Mouse (Mus musculus): ENCODE data around the gene Pltp.

Gene Pltp

DNA sequence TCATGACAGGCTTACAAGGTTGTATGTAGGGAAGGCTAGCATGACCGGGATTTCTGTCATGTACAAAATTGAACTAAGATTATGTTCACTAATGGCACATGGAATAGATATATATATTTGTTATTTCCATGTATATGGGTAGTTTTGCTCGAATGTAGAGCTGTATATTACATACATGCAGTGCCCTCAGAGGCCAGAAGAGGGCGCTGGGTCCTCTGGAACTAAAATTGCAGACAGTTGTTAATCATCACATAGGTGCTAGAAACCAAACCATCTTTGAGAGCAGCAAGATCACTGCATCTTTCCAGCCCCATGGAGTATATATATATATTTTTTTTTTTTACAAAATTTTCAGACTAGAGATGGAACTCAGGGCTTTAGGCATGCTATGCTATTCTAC lies 11.7 kb downstream of the Pltp start:
- no peak for DNase-seq

- DNase-seq, result no peak
Observed at GRCm38 (mm10) chr2:164835164-164835563, 22.3 kb downstream of the Pltp start.

DNA sequence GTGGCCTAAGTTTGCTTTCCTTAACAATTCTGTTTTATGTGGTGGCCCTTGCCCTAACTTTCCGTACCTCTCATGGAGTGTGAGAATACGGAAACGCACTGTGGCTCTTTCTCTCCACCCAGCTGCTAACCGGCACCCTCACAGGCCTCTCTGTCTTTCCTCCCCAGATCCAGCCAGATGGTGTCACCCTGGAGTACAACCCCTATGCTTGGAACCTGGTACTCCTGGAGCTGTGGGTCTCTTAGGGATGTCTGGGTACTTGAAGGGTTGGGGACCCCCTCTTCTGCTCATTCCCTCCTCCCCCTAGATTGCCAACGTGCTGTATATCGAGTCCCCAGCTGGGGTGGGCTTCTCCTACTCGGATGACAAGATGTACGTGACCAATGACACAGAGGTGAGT lies 23.0 kb downstream of the Pltp start:
- DNase-seq, result peak; percentile 52

- peak; percentile 92 for DNase-seq
Observed at GRCm38 (mm10) chr2:164833314-164833959, 24.1 kb downstream of the Pltp start, which contains the start of gene Neurl2. Gene Neurl2 (minus strand): TSS chr2:164833456.

DNA sequence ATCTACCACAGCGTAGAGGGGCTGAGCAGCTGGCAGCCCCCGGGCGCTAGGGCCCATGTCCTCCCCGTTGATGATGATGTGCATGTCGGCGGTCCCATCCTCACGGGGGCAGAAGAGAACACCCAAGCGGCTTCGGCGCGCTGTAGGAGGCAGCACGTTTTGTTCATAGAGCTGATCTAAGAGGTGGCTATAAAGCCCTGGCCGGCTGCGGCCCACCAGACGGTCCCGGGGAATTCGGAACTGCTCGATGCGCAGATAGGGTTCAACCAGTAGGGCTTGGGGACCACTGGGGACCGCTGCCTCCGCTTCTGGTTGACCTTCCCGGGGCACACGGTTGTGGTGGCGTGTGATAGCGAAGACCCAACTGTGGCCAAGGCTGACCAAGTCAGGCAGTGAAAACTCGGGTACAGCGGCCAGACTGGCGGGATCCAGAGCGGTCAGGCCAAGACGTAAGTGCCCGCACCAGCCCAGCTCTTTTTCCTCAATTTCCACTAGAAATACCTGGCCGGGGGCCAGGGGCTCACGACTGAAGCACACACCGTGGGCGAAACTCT lies 24.7 kb downstream of the Pltp start, which contains the start of gene Ctsa:
TSS of gene Ctsa (plus strand) at position 126 of the 554 bp plus-strand sequence.
- DNase-seq, result peak; percentile 81

- DNase-seq, result no peak
Observed at GRCm38 (mm10) chr2:164832032-164832747, 25.3 kb downstream of the Pltp start.

DNA sequence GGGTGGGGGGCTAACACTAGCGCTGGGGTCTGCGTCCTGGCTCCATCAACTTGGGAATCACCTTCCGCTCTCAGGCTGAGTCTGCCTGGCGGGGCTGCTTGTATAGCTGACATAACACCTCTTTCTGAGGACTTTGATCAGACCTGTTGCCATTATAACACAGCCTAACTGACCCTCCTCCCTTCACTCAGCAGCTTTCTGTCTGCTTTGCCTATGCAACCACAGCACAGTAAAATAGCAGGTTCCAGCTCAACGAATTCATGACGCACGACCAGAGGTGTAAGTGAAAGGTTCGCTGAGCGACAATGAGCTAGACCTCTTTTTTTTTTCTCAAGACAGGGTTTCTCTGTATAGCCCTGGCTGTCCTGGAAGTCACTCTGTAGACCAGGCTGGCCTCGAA lies 26.5 kb downstream of the Pltp start:
- no peak for DNase-seq

DNA sequence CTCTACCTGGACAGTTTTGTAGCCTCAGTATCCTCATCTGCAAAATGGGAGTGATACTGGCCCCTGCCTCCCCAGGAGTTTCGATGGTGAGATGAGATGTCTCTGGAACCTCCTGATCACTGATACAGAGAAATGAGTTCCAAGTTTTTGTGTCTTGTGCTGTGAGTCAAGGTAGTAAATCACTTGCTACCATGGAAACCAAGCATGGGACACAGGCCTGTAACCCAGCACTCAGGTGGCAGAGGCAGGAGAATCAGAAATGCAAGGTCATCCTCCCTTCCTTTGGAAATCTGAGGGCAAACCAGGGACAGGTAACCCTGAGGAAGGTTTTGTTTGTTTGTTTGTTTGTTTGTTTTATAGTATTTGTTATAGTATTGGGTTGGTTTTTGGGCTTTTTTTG lies 28.4 kb downstream of the Pltp start:
- no peak for DNase-seq

DNA sequence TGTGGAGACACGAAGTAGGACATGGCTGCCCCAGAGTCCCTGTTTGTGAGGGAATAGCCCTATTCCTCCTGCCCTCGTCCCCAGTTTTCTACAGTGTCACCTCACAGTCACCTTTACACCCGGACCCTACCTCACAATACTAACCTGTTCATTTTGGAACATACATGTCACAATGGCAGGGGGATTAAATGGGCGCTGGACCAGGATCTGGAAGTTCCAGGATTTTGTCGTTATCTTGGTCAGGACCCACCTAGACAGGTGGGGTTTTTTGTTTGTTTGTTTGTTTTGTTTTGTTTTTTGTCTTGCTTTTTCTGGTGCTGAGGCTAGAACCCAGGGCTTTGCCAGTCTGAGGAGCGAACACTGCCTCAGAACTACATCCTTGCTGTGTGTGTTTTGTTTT lies 29.1 kb downstream of the Pltp start, which contains the start of gene Spata25:
TSS of gene Spata25 (minus strand) at position 101 of the 400 bp plus-strand sequence.
- no peak for DNase-seq

DNA sequence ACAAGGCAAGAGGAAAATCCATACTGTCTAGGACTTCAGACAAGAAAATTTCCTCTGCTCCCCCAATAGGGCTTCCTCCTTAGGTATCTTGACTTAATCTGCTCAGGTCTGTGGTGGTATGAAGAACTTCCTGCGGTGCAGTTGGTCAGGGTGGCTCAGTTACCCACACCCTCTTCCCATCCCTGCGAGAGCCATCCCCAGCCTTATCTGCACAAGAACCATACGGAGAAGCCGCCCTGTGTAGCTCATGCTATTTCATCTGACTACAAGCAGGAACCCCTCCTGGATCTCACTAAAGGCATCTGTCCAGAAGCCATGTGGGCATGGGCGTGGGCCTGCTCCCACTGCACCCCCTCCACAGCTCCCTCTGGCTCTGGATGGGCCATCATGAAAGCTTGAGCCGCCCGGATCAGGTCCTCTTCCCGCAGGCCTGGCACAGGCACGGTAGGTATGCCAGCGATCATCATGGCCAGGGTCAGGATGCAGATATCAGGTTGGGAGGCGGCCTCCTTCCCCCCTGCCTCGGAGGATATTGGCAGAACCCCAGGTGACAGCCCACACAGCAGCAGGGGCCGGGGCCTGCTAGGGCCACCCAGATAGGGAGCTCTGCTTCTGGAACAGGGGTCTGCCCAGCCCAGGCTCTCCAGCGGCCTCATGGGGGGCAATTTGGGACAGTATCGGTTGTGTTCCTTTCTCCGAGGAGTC lies 30.2 kb downstream of the Pltp start:
- no peak for DNase-seq

DNA sequence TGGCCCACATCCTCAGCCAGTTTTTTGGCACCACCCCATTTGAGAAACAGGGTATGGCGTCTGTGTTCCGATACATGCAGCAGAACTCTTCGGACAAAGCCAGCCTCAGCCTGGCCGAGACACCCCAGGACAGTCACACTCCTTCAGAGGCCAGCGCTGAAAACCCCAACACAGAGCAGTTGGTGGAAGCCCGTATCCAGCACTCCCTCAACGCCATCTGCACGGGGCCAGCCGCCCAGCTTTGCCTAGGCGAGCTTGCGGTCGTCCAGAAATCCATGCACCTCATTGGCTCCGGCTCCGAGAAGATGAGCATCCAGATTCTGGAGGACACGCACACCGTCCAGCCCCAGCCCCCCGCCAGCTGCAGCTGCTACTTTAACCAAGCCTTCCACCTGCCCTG lies 32.0 kb downstream of the Pltp start:
- no peak for DNase-seq

- DNase-seq, result no peak
Observed at GRCm38 (mm10) chr2:164823969-164824368, 33.5 kb downstream of the Pltp start.

GRCm38 (mm10) chr2:164823181-164823585 lies 34.3 kb downstream of the Pltp start:
- no peak for DNase-seq

DNA sequence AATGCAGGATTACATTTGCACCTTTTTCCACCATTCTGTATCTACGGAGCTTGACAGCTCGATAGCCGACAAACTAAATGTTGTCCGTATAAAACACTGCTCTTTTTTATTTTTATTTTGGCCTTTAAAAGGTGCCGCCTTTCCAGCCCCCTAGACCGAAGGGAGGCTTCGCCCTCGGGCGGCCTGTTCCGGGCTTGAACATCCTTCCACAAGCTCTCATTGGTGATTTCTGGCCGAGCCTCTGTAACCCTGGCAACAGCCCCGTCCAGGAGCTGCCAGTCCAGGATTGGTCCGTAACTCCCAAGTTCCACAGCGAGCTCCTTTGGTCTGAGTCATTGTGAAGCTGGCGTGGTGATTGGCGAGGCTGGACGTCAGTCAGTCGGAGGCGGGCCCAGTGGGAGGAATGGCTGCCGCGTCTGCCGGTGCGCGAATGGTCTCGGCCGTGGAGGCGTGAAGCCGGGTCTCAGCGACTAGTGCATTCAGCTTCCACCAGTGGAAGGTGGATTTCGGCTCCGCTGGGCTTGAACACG lies 34.8 kb downstream of the Pltp start, which contains the start of gene Zswim1:
TSS of gene Zswim1 (plus strand) at position 51 of the 530 bp plus-strand sequence.
- peak; percentile 99 for DNase-seq

- peak; percentile 56 for DNase-seq
Observed at GRCm38 (mm10) chr2:164821060-164821459, 36.5 kb downstream of the Pltp start.

GRCm38 (mm10) chr2:164817703-164818102 lies 39.8 kb downstream of the Pltp start:
- no peak for DNase-seq

DNA sequence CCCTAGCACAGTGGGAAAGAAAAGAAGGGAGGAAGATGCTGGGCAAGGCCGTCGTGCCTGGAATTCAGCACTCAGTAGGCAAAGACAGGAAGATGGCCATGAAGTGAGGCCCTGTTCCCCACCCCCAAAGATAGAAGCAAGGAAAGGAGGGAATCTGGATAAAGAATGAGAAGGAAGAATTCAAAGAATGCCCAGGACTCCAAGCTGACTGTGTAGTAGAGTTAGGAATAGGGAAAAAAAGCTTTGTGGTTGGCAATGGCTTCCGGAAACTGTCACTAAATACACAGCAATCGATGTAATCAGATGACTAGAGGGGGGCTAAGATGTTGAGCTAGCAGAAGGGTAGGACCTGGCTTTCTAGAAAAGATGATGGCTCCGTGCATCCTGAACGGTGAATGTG lies 40.3 kb downstream of the Pltp start:
- no peak for DNase-seq

DNA sequence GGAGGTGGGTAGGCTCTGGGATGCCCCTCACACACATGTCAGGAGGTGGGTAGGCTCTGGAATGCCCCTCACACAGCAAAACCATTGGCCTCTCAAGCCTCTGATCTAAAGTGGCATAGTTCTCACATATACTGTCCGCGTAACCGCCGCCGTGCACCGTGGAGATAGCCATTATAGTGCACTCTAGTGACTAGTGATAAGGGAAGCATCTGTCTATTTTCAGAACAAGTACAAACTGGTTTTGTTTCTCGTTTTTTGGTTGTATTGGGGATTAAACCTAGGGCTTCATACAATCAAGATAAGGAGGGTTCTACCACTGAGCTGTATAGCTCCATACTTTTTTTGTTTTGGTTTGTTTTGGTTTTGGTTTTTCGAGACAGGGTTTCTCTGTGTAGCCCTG lies 41.7 kb downstream of the Pltp start:
- DNase-seq, result no peak

- no peak for DNase-seq
Observed at GRCm38 (mm10) chr2:164815348-164815747, 42.2 kb downstream of the Pltp start.

DNA sequence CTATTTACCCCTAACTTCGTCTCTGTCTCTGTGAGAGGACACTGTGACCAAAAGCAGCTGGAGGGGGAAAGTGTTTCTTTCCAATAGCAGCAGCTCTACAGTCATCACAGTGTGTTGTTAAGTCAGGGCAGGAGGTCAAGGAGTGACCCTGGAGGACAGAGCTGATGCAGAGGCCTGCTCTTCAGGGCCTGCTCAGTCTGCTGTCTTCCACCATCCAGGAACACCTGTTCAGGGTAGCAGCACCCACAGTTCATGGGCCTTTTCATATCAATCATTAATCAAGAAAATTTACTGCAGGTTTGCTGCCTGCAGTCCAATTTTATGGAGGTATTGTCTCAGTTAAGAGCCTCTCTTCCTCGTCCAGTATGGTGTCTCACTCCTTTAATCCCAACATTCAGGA lies 44.0 kb downstream of the Pltp start:
- DNase-seq, result no peak

GRCm38 (mm10) chr2:164806614-164807013 lies 50.9 kb downstream of the Pltp start:
- no peak for DNase-seq

- no peak for DNase-seq
Observed at GRCm38 (mm10) chr2:164805332-164805718, 52.2 kb downstream of the Pltp start.
